Mouse (Mus musculus): Measurements from ENCODE around the gene Zcchc10. TPM values are rescaled to one million over a fixed set of nuclear protein-coding genes. Genes with fewer than 3 reads are reported as not detected.
"Not testable (repeated sequence)": the region's sequence is repeated elsewhere in the genome, so short reads cannot be mapped to it uniquely, and the experiment has no call there.

Gene Zcchc10
- polyA plus RNA-seq, 1 experiment from 2014 or later, result 19.0 TPM

DNA sequence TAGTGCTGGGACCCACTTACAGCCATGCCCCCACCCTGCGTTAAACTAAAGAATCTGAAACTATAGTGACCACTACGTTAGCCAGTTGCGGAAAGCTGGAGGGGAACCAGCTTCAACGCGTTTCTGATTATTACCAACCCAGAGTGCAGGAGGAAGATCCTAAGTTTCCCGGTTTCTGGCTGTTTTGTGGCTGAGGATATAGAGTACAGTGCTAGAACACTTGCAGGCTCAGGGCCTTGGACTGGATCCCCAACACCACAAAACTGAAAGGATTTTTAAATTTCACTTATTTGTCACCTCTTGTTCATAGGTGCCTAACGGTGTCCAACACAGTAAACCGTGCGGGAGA lies 23.3 kb upstream of the Zcchc10 start:
- 50% methylated on average over 9 of the region's 9 CpGs for WGBS
- Histone ChIP-seq H3K4me1 (peaks cover 33% of the 10 kb centered on the region), H3K9me3 (replicated peaks) (no peaks in the 10 kb centered on the region), H3K4me3 (peak overlapping the region; percentile 98), H3K36me3 (ENCODE audit: poor library complexity, severe bottlenecking) (peaks cover 3% of the 10 kb centered on the region; the same call in 1 of the 2 replicates), H3K27me3 (no peaks in the 10 kb centered on the region), H3K9ac (peak overlapping the region; percentile 98), H3K4me2 (peak overlapping the region; percentile 69), H3K27ac (peak overlapping the region; percentile 96)
- no peak for ATAC-seq

DNA sequence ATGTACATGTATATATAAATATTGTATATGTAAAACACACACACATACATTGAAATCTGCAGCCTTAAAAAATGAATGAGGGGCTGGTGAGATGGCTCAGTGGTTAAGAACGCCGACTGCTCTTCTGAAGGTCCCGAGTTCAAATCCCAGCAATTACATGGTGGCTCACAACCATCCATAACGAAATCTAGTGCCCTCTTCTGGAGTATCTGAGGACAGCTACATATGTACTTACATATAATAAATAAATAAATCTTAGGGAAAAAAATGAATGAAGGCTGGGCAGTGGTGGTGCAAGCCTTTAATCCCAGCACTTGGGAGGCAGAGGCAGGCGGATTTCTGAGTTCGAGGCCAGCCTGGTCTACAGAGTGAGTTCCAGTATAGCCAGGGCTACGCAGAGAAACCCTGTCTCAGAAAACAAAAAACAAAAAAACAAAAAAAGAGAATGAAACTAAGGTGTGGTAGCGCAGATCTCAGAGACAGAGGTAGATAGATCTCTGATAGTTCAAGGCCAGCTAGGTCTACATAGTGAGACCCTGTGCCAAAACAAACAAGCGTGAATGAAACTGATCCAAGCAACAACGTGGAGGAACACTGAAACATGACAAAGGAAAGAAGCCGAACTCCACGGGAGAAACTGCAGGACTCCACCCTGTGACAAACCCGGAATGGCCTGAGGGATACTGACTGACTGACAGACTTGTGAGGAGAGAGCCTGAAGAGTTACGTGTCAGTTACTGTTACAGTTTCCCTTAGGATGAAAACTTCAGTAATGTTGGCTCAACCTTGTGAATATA lies 20.2 kb upstream of the Zcchc10 start:
- Histone ChIP-seq H3K9me3 (replicated peaks) (no peaks in the 10 kb centered on the region), H3K27me3 (no peaks in the 10 kb centered on the region), H3K4me2 (no peak overlapping the region), H3K36me3 (ENCODE audit: poor library complexity, severe bottlenecking) (no peaks in the 10 kb centered on the region), H3K4me1 (peaks cover 9% of the 10 kb centered on the region), H3K9ac (no peak overlapping the region), H3K4me3 (no peak overlapping the region), H3K27ac (no peak overlapping the region)
- WGBS, result 87% methylated on average over 14 of the region's 14 CpGs
- no peak for ATAC-seq

DNA sequence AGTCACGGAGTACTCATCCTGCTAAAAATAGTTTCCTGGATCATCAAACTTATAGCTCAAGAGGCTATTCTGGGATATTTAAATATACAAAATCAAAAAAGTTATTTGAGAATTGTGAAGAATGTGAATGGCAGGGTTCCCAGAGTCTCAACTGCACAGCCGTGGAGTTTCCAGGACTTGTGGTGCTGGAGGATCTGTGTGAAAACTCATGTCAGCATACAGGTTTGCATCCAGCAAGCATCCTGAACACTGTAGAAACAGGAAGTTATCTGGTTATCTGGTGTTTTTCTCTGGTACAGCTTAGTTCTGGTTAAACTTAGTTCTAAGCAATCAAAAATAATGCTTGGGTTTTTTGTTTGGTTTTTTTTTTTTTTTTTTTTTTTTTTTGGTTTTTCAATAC lies 17.5 kb upstream of the Zcchc10 start:
- no peaks in the 10 kb centered on the region for H3K27me3 ChIP-seq
- 84% methylated on average over 2 of the region's 2 CpGs for WGBS
- H3K4me1 ChIP-seq, result no peaks in the 10 kb centered on the region
- no peak overlapping the region for H3K4me2 ChIP-seq
- H3K36me3 ChIP-seq (ENCODE audit: poor library complexity, severe bottlenecking), result no peaks in the 10 kb centered on the region
- no peak overlapping the region for H3K27ac ChIP-seq
- H3K9ac ChIP-seq, result no peak overlapping the region
- H3K4me3 ChIP-seq, result no peak overlapping the region
- H3K9me3 ChIP-seq (replicated peaks), result no peaks in the 10 kb centered on the region
- ATAC-seq, result no peak

DNA sequence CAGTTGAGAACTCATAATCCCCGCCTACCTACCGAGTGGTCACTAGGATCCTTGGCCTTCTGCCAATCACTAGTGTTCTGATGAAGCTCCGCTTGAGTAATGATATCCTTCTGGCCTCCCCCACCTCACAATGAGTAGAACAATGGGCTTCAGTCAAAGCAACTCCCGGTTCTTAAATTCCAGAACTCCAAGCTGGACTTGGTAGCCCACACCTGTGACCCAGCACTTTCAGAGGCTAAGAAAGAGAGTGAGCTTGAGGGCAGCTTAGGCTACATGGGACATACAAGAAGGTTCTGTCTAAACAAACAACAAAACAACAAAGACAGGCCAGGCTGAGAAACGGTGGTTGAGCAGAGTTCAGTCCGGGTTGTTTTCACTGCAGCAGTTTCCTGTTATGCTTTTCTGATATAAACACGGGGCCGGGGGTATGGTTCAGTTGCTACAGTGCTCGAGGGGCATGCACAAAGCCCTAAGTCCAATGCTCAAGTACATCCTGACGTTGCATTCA lies 16.9 kb upstream of the Zcchc10 start:
- no peaks in the 10 kb centered on the region for H3K36me3 ChIP-seq (ENCODE audit: poor library complexity, severe bottlenecking)
- no peaks in the 10 kb centered on the region for H3K9me3 ChIP-seq (replicated peaks)
- 71% methylated on average over 10 of the region's 10 CpGs for WGBS
- no peak for ATAC-seq
- H3K4me1 ChIP-seq, result no peaks in the 10 kb centered on the region
- no peak overlapping the region for H3K9ac ChIP-seq
- H3K4me3 ChIP-seq, result no peak overlapping the region
- no peaks in the 10 kb centered on the region for H3K27me3 ChIP-seq
- H3K4me2 ChIP-seq, result no peak overlapping the region
- H3K27ac ChIP-seq, result no peak overlapping the region

DNA sequence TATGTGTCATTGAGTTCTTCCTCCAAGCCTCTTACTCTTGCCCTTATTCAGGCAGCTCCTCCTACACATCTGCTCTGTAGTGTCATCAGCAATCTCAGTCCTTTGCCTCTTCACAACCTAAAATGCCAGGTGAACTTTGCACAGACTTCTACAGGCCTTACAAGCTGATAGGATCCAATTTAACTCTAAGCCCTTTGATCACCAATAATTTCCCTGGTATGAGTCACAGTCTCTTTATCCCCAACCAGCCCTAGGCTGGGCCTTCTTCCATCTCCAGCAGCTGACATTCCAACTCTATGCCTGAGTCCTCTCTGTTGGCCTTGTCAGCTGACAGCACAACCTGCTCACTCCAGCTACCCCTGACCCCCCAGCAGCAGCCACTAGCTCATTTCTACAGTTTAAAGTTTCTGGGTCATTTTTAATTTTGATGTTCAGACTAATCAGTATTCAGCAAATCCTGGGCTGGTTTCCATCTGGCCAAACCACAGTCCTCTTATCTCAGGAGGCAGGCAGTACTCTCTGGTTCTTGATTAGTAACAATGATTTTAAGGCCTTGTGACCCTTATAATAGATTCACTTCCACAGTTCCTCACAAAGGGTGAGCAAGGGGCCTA lies 16.1 kb upstream of the Zcchc10 start:
- Histone ChIP-seq H3K4me2 (no peak overlapping the region), H3K27ac (no peak overlapping the region), H3K4me1 (no peaks in the 10 kb centered on the region), H3K9me3 (replicated peaks) (no peaks in the 10 kb centered on the region), H3K9ac (no peak overlapping the region), H3K36me3 (ENCODE audit: poor library complexity, severe bottlenecking) (no peaks in the 10 kb centered on the region), H3K4me3 (no peak overlapping the region), H3K27me3 (no peaks in the 10 kb centered on the region)
- no peak for ATAC-seq

DNA sequence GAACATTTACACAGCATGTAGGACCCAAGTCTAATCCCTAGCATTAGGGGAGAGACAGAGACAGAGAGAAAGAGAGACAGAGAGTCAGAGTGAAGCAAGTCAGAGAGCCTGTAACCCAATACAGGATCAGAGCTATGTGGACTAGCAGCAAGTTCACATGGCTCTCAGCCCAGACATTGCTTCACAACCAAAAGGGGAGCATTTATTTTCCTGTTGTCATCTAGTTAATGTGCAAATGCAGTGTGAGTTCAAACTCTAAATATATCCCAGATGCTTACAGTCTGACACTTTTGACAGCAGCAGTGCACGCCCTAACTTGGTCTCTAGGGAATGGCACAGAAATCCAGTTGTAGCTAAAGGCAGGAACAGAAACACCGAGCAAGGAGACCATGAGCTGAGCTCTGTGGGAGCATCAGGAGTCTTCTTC lies 15.6 kb upstream of the Zcchc10 start:
- Histone ChIP-seq H3K27ac (no peak overlapping the region), H3K9me3 (replicated peaks) (no peaks in the 10 kb centered on the region), H3K27me3 (no peaks in the 10 kb centered on the region), H3K9ac (no peak overlapping the region), H3K4me2 (no peak overlapping the region), H3K36me3 (ENCODE audit: poor library complexity, severe bottlenecking) (no peaks in the 10 kb centered on the region), H3K4me1 (no peaks in the 10 kb centered on the region), H3K4me3 (no peak overlapping the region)
- no peak for ATAC-seq
- WGBS, result 88% methylated on average over 2 of the region's 2 CpGs

DNA sequence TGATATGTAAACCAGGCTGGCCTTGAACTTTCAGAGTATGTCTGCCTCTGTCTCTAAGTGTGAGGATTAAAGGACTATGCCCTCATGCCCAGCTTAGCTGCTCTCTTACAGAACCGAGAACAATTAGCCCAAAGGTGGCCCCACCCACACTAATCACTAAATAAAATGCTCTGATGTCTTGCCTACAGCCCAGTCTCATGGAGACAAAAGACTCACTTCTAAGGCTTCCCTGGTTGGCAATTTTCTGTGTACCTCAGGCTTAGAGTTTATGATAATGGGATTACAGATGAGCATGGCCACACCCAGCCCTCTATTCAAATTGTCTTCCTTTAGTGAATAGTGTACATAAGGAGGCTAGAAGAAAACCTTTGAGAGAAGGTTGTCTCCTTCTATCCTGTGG lies 13.1 kb upstream of the Zcchc10 start:
- no peak for ATAC-seq
- Histone ChIP-seq H3K4me2 (no peak overlapping the region), H3K4me3 (no peak overlapping the region), H3K27ac (no peak overlapping the region), H3K4me1 (no peaks in the 10 kb centered on the region), H3K36me3 (ENCODE audit: poor library complexity, severe bottlenecking) (no peaks in the 10 kb centered on the region), H3K9me3 (replicated peaks) (no peaks in the 10 kb centered on the region), H3K9ac (no peak overlapping the region), H3K27me3 (no peaks in the 10 kb centered on the region)
- 21% methylated on average over 1 of the region's 1 CpGs for WGBS

DNA sequence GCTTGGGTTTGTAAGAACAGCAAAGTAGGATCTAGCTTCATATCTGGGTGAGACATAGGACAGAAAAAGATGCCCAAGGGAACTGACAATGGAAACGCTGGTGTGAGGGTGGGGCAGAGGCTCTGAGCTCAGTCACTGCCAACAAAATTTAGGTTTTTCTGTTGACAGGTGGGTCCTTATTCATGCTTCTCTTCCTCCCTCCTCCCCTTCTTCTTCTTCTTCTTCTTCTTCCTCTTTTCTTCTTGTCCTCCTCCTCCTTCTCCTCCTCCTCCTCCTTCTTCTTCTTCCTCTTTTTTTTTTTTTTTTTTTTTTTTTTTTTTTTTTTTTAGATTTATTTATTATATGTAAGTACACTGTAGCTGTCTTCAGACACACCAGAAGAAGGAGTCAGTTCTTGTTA lies 11.7 kb upstream of the Zcchc10 start:
- H3K27me3 ChIP-seq; H3K4me3 ChIP-seq; ATAC-seq; H3K27ac ChIP-seq; H3K9ac ChIP-seq; H3K36me3 ChIP-seq (ENCODE audit: poor library complexity, severe bottlenecking); H3K4me1 ChIP-seq; H3K4me2 ChIP-seq; H3K9me3 ChIP-seq (replicated peaks): not testable (repeated sequence)
- WGBS, result 81% methylated on average over 1 of the region's 1 CpGs

DNA sequence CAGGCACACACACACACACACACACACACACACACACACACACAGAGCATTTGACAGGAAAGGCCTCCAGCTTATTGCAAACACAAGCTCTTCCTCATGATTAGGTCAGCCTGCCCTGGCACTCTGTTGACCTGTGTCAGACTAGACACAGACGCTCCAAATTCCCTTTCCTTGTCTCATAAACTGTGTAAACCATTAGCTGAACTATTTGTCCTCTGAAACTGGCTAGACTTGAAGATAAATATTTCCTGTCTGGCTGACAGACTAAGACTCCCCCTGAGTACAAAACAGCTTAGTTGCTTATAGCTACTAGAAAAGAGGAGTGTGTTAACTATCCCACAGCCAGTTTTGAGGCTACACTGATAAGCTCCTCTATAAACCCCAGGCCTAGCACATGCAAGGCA lies 9.7 kb upstream of the Zcchc10 start:
- 82% methylated on average over 1 of the region's 1 CpGs for WGBS
- Histone ChIP-seq H3K4me1 (no peaks in the 10 kb centered on the region), H3K9me3 (replicated peaks) (no peaks in the 10 kb centered on the region), H3K4me2 (no peak overlapping the region), H3K27me3 (no peaks in the 10 kb centered on the region), H3K27ac (no peak overlapping the region), H3K4me3 (no peak overlapping the region), H3K36me3 (ENCODE audit: poor library complexity, severe bottlenecking) (no peaks in the 10 kb centered on the region), H3K9ac (no peak overlapping the region)
- ATAC-seq, result no peak

DNA sequence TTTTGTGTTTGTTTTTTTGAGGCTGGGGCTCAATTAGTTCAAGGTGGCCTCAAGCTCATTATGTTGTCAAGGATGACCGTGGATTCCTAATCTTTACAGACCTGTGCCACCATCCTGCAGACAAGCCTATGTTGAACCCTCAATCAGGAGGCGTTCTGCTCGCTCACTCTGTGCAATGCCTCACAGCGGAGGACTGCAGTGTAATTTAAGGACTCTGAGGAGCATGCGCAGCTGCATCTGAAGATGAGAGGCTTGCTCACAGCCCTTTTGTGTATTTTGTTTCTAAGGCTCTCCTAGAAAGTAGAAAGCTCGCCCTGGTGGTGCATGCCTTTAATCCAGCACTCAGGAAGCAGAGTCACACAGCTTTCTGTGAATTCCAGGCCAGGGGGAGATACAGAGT lies 7.5 kb upstream of the Zcchc10 start:
- ATAC-seq, result no peak
- Histone ChIP-seq H3K4me2 (no peak overlapping the region), H3K4me3 (no peak overlapping the region), H3K9me3 (replicated peaks) (no peaks in the 10 kb centered on the region), H3K4me1 (no peaks in the 10 kb centered on the region), H3K36me3 (ENCODE audit: poor library complexity, severe bottlenecking) (no peaks in the 10 kb centered on the region), H3K27ac (no peak overlapping the region), H3K27me3 (no peaks in the 10 kb centered on the region), H3K9ac (no peak overlapping the region)
- 49% methylated on average over 6 of the region's 6 CpGs for WGBS

DNA sequence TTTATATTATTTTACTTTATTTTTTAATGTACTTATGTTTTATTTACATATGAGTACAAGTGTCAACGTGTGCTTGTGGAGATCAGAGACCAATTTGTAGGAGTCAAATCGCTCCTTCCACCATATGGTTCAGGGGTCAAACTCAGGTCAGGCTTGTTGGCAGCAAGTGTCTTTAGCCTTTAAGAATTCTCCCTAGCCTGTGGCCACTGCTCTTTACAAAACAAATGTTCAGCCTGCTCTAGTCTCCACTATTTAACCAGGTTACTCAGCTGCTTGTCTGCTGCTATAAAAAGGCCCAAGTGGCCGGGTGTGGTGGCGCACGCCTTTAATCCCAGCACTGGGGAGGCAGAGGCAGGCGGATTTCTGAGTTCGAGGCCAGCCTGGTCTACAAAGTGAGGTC lies 6.4 kb upstream of the Zcchc10 start:
- no peak for ATAC-seq
- Histone ChIP-seq H3K4me2 (no peak overlapping the region), H3K36me3 (ENCODE audit: poor library complexity, severe bottlenecking) (no peaks in the 10 kb centered on the region), H3K4me3 (no peak overlapping the region), H3K4me1 (no peaks in the 10 kb centered on the region), H3K9me3 (replicated peaks) (no peaks in the 10 kb centered on the region), H3K27me3 (no peaks in the 10 kb centered on the region; the same call in 1 of the 2 replicates), H3K9ac (no peak overlapping the region), H3K27ac (no peak overlapping the region)
- 87% methylated on average over 7 of the region's 7 CpGs for WGBS

DNA sequence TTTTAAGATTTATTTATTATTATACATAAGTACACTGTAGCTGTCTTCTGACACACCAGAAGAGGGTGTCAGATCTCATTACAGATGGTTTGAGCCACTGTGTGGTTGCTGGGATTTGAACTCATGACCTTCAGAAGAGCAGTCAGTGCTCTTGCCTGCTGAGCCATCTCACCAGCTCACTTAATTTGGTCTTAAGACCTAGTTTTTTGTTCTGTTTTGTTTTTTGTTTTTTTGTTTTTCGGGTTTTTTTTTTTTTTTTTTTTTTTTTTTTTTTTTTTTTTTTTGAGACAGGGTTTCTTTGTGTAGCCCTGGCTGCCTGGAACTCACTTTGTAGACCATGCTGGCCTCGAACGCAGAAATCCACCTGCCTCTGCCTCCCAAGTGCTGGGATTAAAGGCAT lies 5.9 kb upstream of the Zcchc10 start:
- not testable (repeated sequence) for ATAC-seq
- WGBS, result 91% methylated on average over 3 of the region's 3 CpGs

DNA sequence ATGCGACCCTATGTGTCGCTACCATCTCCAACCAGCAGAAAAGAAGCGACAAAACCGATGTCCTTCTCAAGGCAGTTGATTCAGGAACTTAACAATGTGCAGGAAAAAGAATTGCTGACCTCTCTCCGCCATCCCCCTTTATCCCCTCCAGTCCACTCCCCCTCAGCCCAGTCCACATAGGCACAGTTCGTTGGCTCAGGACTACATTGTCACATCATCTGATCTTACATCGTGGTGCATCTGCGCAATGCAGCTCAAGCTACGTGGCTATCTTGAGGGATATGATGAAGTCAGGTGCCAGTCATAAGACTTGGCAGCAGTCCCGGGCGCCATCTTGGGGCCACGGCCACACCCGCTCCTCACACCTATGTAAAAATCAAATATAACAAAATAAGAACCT lies 4.6 kb upstream of the Zcchc10 start:
- not testable (repeated sequence) for H3K27ac ChIP-seq; H3K9ac ChIP-seq; H3K27me3 ChIP-seq; H3K36me3 ChIP-seq (ENCODE audit: poor library complexity, severe bottlenecking); H3K4me3 ChIP-seq; H3K4me1 ChIP-seq; ATAC-seq; H3K9me3 ChIP-seq (replicated peaks); H3K4me2 ChIP-seq
- WGBS, result 94% methylated on average over 13 of the region's 13 CpGs

More for the DNA sequence above, 5.9 kb upstream of the Zcchc10 start:
- H3K4me2 ChIP-seq; H3K36me3 ChIP-seq (ENCODE audit: poor library complexity, severe bottlenecking); H3K9me3 ChIP-seq (replicated peaks); H3K4me3 ChIP-seq; H3K27me3 ChIP-seq; H3K4me1 ChIP-seq; H3K27ac ChIP-seq; H3K9ac ChIP-seq: not testable (repeated sequence)
